Mouse (Mus musculus) bone marrow, adult 2 months (tissue): ENCODE measurements around the gene Rab10. TPM values are rescaled to one million over a fixed set of nuclear protein-coding genes. Genes with fewer than 3 reads are reported as not detected.

Experiments
- H3K27ac ChIP-seq: fragments of 200-500 bp; 2 replicates; pipeline ENCODE4 v1.5.1; 2012; ENCODE audit warnings: low read depth, mild to moderate bottlenecking, control low read depth, inconsistent platforms, low read length; ENCODE audit not compliant: control insufficient read depth, poor library complexity, insufficient read depth
- H3K4me1 ChIP-seq: fragments of 200-500 bp; 2 replicates; pipeline ENCODE4 v1.6.1; 2011; ENCODE audit warnings: low read length; ENCODE audit not compliant: control insufficient read depth, insufficient read depth
- H3K4me3 ChIP-seq: fragments of 200-500 bp; replicated peaks from 2 replicates; pipeline ENCODE3; 2011; ENCODE audit warnings: mild to moderate bottlenecking, low read depth, low read length, control low read depth; ENCODE audit not compliant: control insufficient read depth
- CTCF ChIP-seq: fragments of 200-500 bp; IDR thresholded peaks from 2 replicates; pipeline ENCODE4 v1.5.1; 2011; ENCODE audit warnings: low read length, control low read depth; ENCODE audit not compliant: control insufficient read depth, insufficient read depth
- POLR2A ChIP-seq: fragments of 200-500 bp; IDR thresholded peaks from 2 replicates; pipeline ENCODE4 v1.6.1; 2011; ENCODE audit warnings: low read depth, mild to moderate bottlenecking, control low read depth, low read length, borderline replicate concordance; ENCODE audit not compliant: control insufficient read depth
- WGBS: fragments of 180-500 bp; shearing (Covaris S2); methylation state at CpG from one replicate; pipeline ENCODE4 v1.1.7; 2018; 5-methylcytosine and 5-hydroxymethylcytosine counted together
- polyA plus RNA-seq: library from polyadenylated mRNA; stranded (reverse); fragments of >200 nt; gene quantifications from 2 replicates; pipeline ENCODE4 v1.2.4, GENCODE M21; 2011; ENCODE audit warnings: low replicate concordance; ENCODE audit not compliant: missing spikeins, insufficient read depth, insufficient read length

Rab10 gene
- polyA plus RNA-seq, 1 experiment = 23.6 TPM

GRCm38 (mm10) chr12:3223352-3223751 is 86.4 kb downstream of the Rab10 start:
- 59% methylated on average over 2 of the region's 2 CpGs for WGBS
- Histone ChIP-seq H3K4me3 (no peak overlapping the region), H3K4me1 (no peaks in the 10 kb centered on the region), H3K27ac (no peak overlapping the region)
- TF ChIP-seq CTCF (no peak), POLR2A (no peak)

DNA sequence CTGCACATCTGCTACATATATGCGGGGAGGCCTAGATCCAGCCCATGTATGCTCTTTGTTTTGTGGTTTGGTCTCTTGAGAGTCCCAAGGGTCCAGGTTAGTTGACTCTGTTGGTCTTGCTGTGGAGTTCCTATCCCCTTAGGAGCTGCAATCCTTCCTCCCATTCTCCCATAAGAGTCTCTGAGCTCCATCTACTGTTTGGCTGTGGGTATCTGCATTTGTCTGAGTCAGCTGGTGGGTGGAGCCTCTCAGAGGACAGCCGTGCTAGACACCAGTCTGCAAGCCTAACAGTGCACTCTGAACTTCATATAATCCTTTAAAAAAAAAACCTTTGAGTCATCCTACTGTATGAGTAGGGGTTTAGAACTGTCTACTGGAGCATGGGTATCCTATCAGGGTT is 99.6 kb downstream of the Rab10 start:
- WGBS = 37% methylated on average over 2 of the region's 2 CpGs
- TF ChIP-seq POLR2A = no peak
- TF ChIP-seq CTCF = no peak
- H3K4me1 ChIP-seq = no peaks in the 10 kb centered on the region
- no peak overlapping the region for H3K27ac ChIP-seq
- no peak overlapping the region for H3K4me3 ChIP-seq

DNA sequence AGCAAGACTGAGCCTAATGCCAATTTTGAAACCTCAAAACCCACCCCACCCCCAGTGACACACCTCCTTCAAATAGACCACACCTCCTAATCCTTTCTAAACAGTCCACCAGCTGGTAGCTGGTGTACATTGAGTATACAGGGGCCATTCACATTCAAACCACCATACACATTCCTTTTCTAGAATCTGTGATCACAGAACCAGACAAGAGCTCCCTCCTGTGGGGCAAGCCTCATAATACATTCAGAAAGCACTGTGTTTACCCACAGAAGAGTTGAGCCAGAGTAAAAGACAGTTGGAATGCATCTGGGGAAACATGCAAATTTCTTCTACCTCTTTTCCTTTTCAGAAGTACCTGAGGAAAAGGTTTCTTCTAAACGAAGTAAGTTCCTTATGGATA is 100.6 kb downstream of the Rab10 start:
- H3K4me1 ChIP-seq = no peaks in the 10 kb centered on the region
- TF ChIP-seq POLR2A (no peak), CTCF (no peak)
- WGBS = 43% methylated on average over 1 of the region's 1 CpGs
- no peak overlapping the region for H3K27ac ChIP-seq
- H3K4me3 ChIP-seq = no peak overlapping the region

Other genes with a start within 250 kb of the Rab10 start
- gene Kif3c, start 55.2 kb upstream of the Rab10 start, polyA plus RNA-seq = 1.0 and 3.0 TPM in 2 replicates
- 11.8 and 19.3 TPM in 2 replicates for gene Asxl2, start 116.9 kb upstream of the Rab10 start, polyA plus RNA-seq